Mouse (Mus musculus) intestine, embryonic 15.5 days (tissue): Measurements from ENCODE around the gene Khdrbs1. TPM values are rescaled to one million over a fixed set of nuclear protein-coding genes. Genes with fewer than 3 reads are reported as not detected.
A peak's percentile ranks its signal among the peaks of the same experiment; 100 is the strongest.

ENCODE experiments used
- ATAC-seq: fragments of 200-750 bp; cut with Nextera tagmentation; 2 replicates; pipeline ENCODE4 v1.8.0; 2017; ENCODE audit warnings: moderate TSS enrichment, moderate library complexity
- H3K27ac ChIP-seq: fragments of 300-500 bp; sonication (generic); 2 replicates; pipeline ENCODE4 v1.5.1; 2015; ENCODE audit warnings: mild to moderate bottlenecking, inconsistent platforms
- H3K27me3 ChIP-seq: fragments of 300-500 bp; sonication (generic); replicated peaks from 2 replicates; pipeline ENCODE4 v1.6.1; 2015; ENCODE audit warnings: inconsistent platforms
- H3K36me3 ChIP-seq: fragments of 300-500 bp; sonication (generic); 2 replicates; pipeline ENCODE4 v1.6.1; 2015; ENCODE audit warnings: inconsistent platforms
- H3K4me1 ChIP-seq: fragments of 300-500 bp; sonication (generic); replicated peaks from 2 replicates; pipeline ENCODE4 v1.6.1; 2015; ENCODE audit warnings: inconsistent platforms
- H3K4me2 ChIP-seq: fragments of 300-500 bp; sonication (generic); replicated peaks from 2 replicates; pipeline ENCODE4 v1.6.1; 2015; ENCODE audit warnings: mild to moderate bottlenecking, inconsistent platforms
- H3K4me3 ChIP-seq: fragments of 300-500 bp; sonication (generic); replicated peaks from 2 replicates; pipeline ENCODE4 v1.5.1; 2015; ENCODE audit warnings: inconsistent platforms
- H3K9ac ChIP-seq: fragments of 300-500 bp; sonication (generic); 2 replicates; pipeline ENCODE4 v1.6.1; 2015; ENCODE audit warnings: inconsistent platforms
- H3K9me3 ChIP-seq: fragments of 300-500 bp; sonication (generic); 2 replicates; pipeline ENCODE4 v1.6.1; 2016; ENCODE audit warnings: inconsistent platforms
- WGBS: fragments of 180-500 bp; shearing (Covaris S2); methylation state at CpG from one replicate; pipeline ENCODE4 v1.1.7; 2015; 5-methylcytosine and 5-hydroxymethylcytosine counted together
- polyA plus RNA-seq: library from polyadenylated mRNA; unstranded; fragments of >200 nt; fragmentation: Nextera tagmentation; extraction: Ambion mirVana; gene quantifications from 2 replicates; pipeline ENCODE4 v1.2.1, GENCODE M21; 2015

The Khdrbs1 gene
- polyA plus RNA-seq, 1 experiment from 2014 or later: 95.9 TPM

GRCm38 (mm10) chr4:129697191-129697590 is 44.9 kb downstream of the Khdrbs1 start:
- Histone ChIP-seq H3K36me3 (peaks cover 10% of the 10 kb centered on the region; the same call in 1 of the 2 replicates), H3K9ac (peak overlapping the region; percentile 63), H3K9me3 (no peaks in the 10 kb centered on the region), H3K4me1 (peaks cover 14% of the 10 kb centered on the region), H3K27me3 (no peaks in the 10 kb centered on the region), H3K4me2 (peak overlapping the region; percentile 83), H3K4me3 (peak overlapping the region; percentile 75), H3K27ac (no peak overlapping the region)
- no peak for ATAC-seq
- WGBS: 83% methylated on average over 7 of the region's 7 CpGs

GRCm38 (mm10) chr4:129696158-129696985 is 45.7 kb downstream of the Khdrbs1 start, which contains the start of gene Tmem39b:
TSS of gene Tmem39b (minus strand) at chr4:129696838.
- Histone ChIP-seq H3K4me2 (peak within 1 kb of the TSS; percentile 83), H3K27me3 (no peaks in the 10 kb centered on the region), H3K4me3 (peak within 1 kb of the TSS; percentile 75), H3K9ac (peak within 1 kb of the TSS; percentile 63), H3K9me3 (no peaks in the 10 kb centered on the region), H3K36me3 (peaks cover 12% of the 10 kb centered on the region), H3K27ac (peak within 1 kb of the TSS; percentile 69), H3K4me1 (peaks cover 7% of the 10 kb centered on the region)
- WGBS: under 1% methylated on average over 57 of the region's 57 CpGs
- ATAC-seq: peak; percentile 91

GRCm38 (mm10) chr4:129695815-129696157 is 46.3 kb downstream of the Khdrbs1 start:
- no peaks in the 10 kb centered on the region for H3K9me3 ChIP-seq
- peaks cover 12% of the 10 kb centered on the region for H3K36me3 ChIP-seq
- WGBS: 16% methylated on average over 6 of the region's 6 CpGs
- peak overlapping the region; percentile 83 for H3K4me2 ChIP-seq
- H3K27ac ChIP-seq: no peak overlapping the region
- H3K4me1 ChIP-seq: peaks cover 7% of the 10 kb centered on the region
- H3K9ac ChIP-seq: peak overlapping the region; percentile 63
- no peaks in the 10 kb centered on the region for H3K27me3 ChIP-seq
- ATAC-seq: no peak
- H3K4me3 ChIP-seq: peak overlapping the region; percentile 75

- H3K9ac ChIP-seq: no peak overlapping the region
- 94% methylated on average over 6 of the region's 6 CpGs for WGBS
- H3K4me3 ChIP-seq: no peak overlapping the region
- peaks cover 37% of the 10 kb centered on the region for H3K36me3 ChIP-seq
- no peaks in the 10 kb centered on the region for H3K9me3 ChIP-seq
- ATAC-seq: no peak
- no peaks in the 10 kb centered on the region for H3K27me3 ChIP-seq
- no peaks in the 10 kb centered on the region for H3K4me1 ChIP-seq
- no peak overlapping the region for H3K27ac ChIP-seq
- H3K4me2 ChIP-seq: no peak overlapping the region
Measured at GRCm38 (mm10) chr4:129684531-129684930, 57.6 kb downstream of the Khdrbs1 start.

GRCm38 (mm10) chr4:129683901-129684493 is 58.1 kb downstream of the Khdrbs1 start:
- H3K4me3 ChIP-seq: no peak overlapping the region
- H3K4me1 ChIP-seq: no peaks in the 10 kb centered on the region
- no peak for ATAC-seq
- no peaks in the 10 kb centered on the region for H3K27me3 ChIP-seq
- H3K4me2 ChIP-seq: no peak overlapping the region
- WGBS: 91% methylated on average over 11 of the region's 11 CpGs
- no peaks in the 10 kb centered on the region for H3K9me3 ChIP-seq
- H3K9ac ChIP-seq: no peak overlapping the region
- H3K36me3 ChIP-seq: peaks cover 37% of the 10 kb centered on the region
- no peak overlapping the region for H3K27ac ChIP-seq

- peaks cover 38% of the 10 kb centered on the region for H3K36me3 ChIP-seq
- 96% methylated on average over 11 of the region's 11 CpGs for WGBS
- H3K4me2 ChIP-seq: no peak overlapping the region
- H3K4me3 ChIP-seq: no peak overlapping the region
- no peak overlapping the region for H3K9ac ChIP-seq
- H3K9me3 ChIP-seq: no peaks in the 10 kb centered on the region
- no peak overlapping the region for H3K27ac ChIP-seq
- H3K4me1 ChIP-seq: no peaks in the 10 kb centered on the region
- no peaks in the 10 kb centered on the region for H3K27me3 ChIP-seq
- no peak for ATAC-seq
Measured at GRCm38 (mm10) chr4:129681837-129682236, 60.3 kb downstream of the Khdrbs1 start.

GRCm38 (mm10) chr4:129672878-129673449 is 69.1 kb downstream of the Khdrbs1 start:
- Histone ChIP-seq H3K4me1 (peaks cover 7% of the 10 kb centered on the region), H3K9ac (peak overlapping the region; percentile 98), H3K4me3 (peak overlapping the region; percentile 98), H3K27ac (peak overlapping the region; percentile 98; the same call in 1 of the 2 replicates), H3K36me3 (peaks cover 6% of the 10 kb centered on the region; the same call in 1 of the 2 replicates), H3K4me2 (peak overlapping the region; percentile 67), H3K9me3 (no peaks in the 10 kb centered on the region), H3K27me3 (no peaks in the 10 kb centered on the region)
- ATAC-seq: no peak; the same call in 1 of the 2 replicates
- WGBS: 2% methylated on average over 10 of the region's 10 CpGs

- H3K4me3 ChIP-seq: peak within 1 kb of the TSS; percentile 98
- H3K9me3 ChIP-seq: no peaks in the 10 kb centered on the region
- peak within 1 kb of the TSS; percentile 67 for H3K4me2 ChIP-seq
- H3K9ac ChIP-seq: peak within 1 kb of the TSS; percentile 98
- ATAC-seq: peak; percentile 93
- H3K27me3 ChIP-seq: no peaks in the 10 kb centered on the region
- peak within 1 kb of the TSS; percentile 98 for H3K27ac ChIP-seq
- H3K4me1 ChIP-seq: peaks cover 7% of the 10 kb centered on the region
- H3K36me3 ChIP-seq: peaks cover 6% of the 10 kb centered on the region; the same call in 1 of the 2 replicates
- under 1% methylated on average over 65 of the region's 65 CpGs for WGBS
Measured at GRCm38 (mm10) chr4:129672083-129672877, 69.8 kb downstream of the Khdrbs1 start, which contains the start of gene Kpna6. TSS of gene Kpna6 (minus strand) at chr4:129672767.

GRCm38 (mm10) chr4:129671491-129672082 is 70.5 kb downstream of the Khdrbs1 start:
- Histone ChIP-seq H3K4me1 (peaks cover 7% of the 10 kb centered on the region), H3K4me2 (peak overlapping the region; percentile 67), H3K4me3 (peak overlapping the region; percentile 98), H3K36me3 (0 out of 2 replicates have a peak, but pooled peaks cover 2% of the 10 kb centered on the region), H3K27me3 (no peaks in the 10 kb centered on the region), H3K9me3 (no peaks in the 10 kb centered on the region), H3K27ac (peak overlapping the region; percentile 98), H3K9ac (peak overlapping the region; percentile 98)
- peak; percentile 62 for ATAC-seq
- WGBS: 11% methylated on average over 12 of the region's 12 CpGs

GRCm38 (mm10) chr4:129662255-129662813 is 79.8 kb downstream of the Khdrbs1 start:
- no peak overlapping the region for H3K27ac ChIP-seq
- ATAC-seq: no peak
- H3K4me3 ChIP-seq: no peak overlapping the region
- H3K9ac ChIP-seq: no peak overlapping the region
- H3K9me3 ChIP-seq: no peaks in the 10 kb centered on the region
- peaks cover 19% of the 10 kb centered on the region for H3K36me3 ChIP-seq
- no peaks in the 10 kb centered on the region for H3K4me1 ChIP-seq
- H3K4me2 ChIP-seq: no peak overlapping the region
- H3K27me3 ChIP-seq: no peaks in the 10 kb centered on the region
- WGBS: 71% methylated on average over 3 of the region's 3 CpGs

- Histone ChIP-seq H3K4me2 (no peak overlapping the region), H3K9me3 (no peaks in the 10 kb centered on the region), H3K4me3 (no peak overlapping the region), H3K27me3 (no peaks in the 10 kb centered on the region), H3K36me3 (peaks cover 20% of the 10 kb centered on the region), H3K4me1 (no peaks in the 10 kb centered on the region), H3K9ac (no peak overlapping the region), H3K27ac (no peak overlapping the region)
- WGBS: 51% methylated on average over 3 of the region's 3 CpGs
- ATAC-seq: no peak
Measured at GRCm38 (mm10) chr4:129661584-129661983, 80.5 kb downstream of the Khdrbs1 start.
